Comparison of ENCODE assay signal across 12 mouse cellular contexts in the genomic region with DNA sequence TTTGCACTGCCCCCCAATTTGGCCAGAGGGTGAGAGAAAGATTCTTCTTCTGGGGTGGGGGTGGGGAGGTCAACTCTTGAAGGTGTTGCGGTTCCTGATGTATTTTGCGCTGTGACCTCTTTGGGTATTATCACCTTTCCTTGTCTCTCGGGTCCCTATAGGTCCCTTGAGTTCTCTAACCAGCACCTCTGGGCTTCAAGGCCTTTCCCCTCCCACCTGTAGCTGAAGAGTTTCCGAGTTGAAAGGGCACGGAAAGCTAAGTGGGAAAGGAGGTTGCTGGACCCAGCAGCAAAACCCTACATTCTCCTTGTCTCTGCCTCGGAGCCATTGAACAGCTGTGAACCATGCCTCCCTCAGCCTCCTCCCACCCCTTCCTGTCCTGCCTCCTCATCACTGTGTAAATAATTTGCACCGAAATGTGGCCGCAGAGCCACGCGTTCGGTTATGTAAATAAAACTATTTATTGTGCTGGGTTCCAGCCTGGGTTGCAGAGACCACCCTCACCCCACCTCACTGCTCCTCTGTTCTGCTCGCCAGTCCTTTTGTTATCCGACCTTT. TPM values are rescaled to one million over a fixed set of nuclear protein-coding genes. Genes with fewer than 3 reads are reported as not detected.
DNase-seq lines count a peak whose midpoint lies in the region; ATAC-seq and TF ChIP-seq lines count a peak whose summit lies in the region.
"Had no signal": no experiment of that assay in that cellular context is flagged by ENCODE, and none has a peak within 500 bp of the region (broad histone marks: within the 10 kb centered on the region; RNA-seq: fewer than 3 reads in every experiment).

No protein-coding gene starts in this region.

- intact Hi-C loops in heart, postnatal 14 days (cut with DNase I): loop anchor here (5.0 kb wide), 1 partner anchor 66 kb away; the partner anchor contains the start of gene Fkbp11
- intact Hi-C loops in left cerebral cortex, postnatal 14 days (cut with DNase I): loop anchor here (5.0 kb wide), 1 partner anchor 211 kb away; no protein-coding TSS in a partner anchor

- H3K4me1 ChIP-seq in heart, embryonic 13.5 days: peaks cover 56% of the 10 kb centered on the region
- peaks cover 58% of the 10 kb centered on the region for H3K4me1 ChIP-seq in E14TG2a.4 (replicated peaks; ENCODE audit: low read depth, low read length)
- peaks cover 8% of the 10 kb centered on the region for H3K4me1 ChIP-seq in hindbrain, embryonic 14.5 days (replicated peaks; ENCODE audit: control insufficient read depth, insufficient read depth, low read length)
- H3K4me1 ChIP-seq in midbrain, embryonic 15.5 days: peaks cover 53% of the 10 kb centered on the region

- no peak overlapping the region for H3K9ac ChIP-seq in heart, embryonic 13.5 days
- 0 out of 2 replicates have a peak overlapping the region, but pooled peaks have one; percentile 49 for H3K9ac ChIP-seq in hindbrain, embryonic 14.5 days
- no peak overlapping the region for H3K9ac ChIP-seq in midbrain, embryonic 15.5 days

- ATAC-seq in heart, embryonic 13.5 days (ENCODE audit: extremely low read depth, insufficient number of reproducible peaks, low FRiP score, low TSS enrichment): no peak
- no peak for ATAC-seq in hindbrain, embryonic 14.5 days (ENCODE audit: low FRiP score)
- no peak for ATAC-seq in midbrain, embryonic 15.5 days (replicated peaks)
- ATAC-seq in megakaryocyte progenitor cell, adult 5-6 weeks (replicated peaks; ENCODE audit: poor library complexity): no peak

- H3K27ac ChIP-seq in heart, embryonic 13.5 days (replicated peaks): no peak overlapping the region
- no peak overlapping the region for H3K27ac ChIP-seq in hindbrain, embryonic 14.5 days
- H3K27ac ChIP-seq in midbrain, embryonic 15.5 days: no peak overlapping the region

- H3K4me3 ChIP-seq in heart, embryonic 13.5 days: peak overlapping the region; percentile 34; the same call in 1 of the 2 replicates
- H3K4me3 ChIP-seq in E14TG2a.4 (replicated peaks; ENCODE audit: low read length): peak overlapping the region; percentile 62
- H3K4me3 ChIP-seq in hindbrain, embryonic 14.5 days (replicated peaks; ENCODE audit: low read length): peak overlapping the region; percentile 34
- H3K4me3 ChIP-seq in midbrain, embryonic 15.5 days: peak overlapping the region; percentile 31
- H3K4me3 ChIP-seq: erythroblast, embryonic 14.5 days had no signal

- H3K9me3 ChIP-seq in heart, embryonic 13.5 days: no peaks in the 10 kb centered on the region
- no peaks in the 10 kb centered on the region for H3K9me3 ChIP-seq in E14TG2a.4 (ENCODE audit: low read length)
- no peaks in the 10 kb centered on the region for H3K9me3 ChIP-seq in hindbrain, embryonic 14.5 days (ENCODE audit: control insufficient read depth, low read length)
- no peaks in the 10 kb centered on the region for H3K9me3 ChIP-seq in midbrain, embryonic 15.5 days

- H3K27me3 ChIP-seq in heart, embryonic 13.5 days (replicated peaks): peaks cover 100% of the 10 kb centered on the region
- H3K27me3 ChIP-seq in E14TG2a.4 (ENCODE audit: insufficient read depth, low read length): peaks cover 99% of the 10 kb centered on the region
- peaks cover 98% of the 10 kb centered on the region for H3K27me3 ChIP-seq in hindbrain, embryonic 14.5 days (ENCODE audit: control insufficient read depth, insufficient read depth, low read length)
- peaks cover 96% of the 10 kb centered on the region for H3K27me3 ChIP-seq in midbrain, embryonic 15.5 days (replicated peaks)

- no peaks in the 10 kb centered on the region for H3K36me3 ChIP-seq in heart, embryonic 13.5 days
- H3K36me3 ChIP-seq in E14TG2a.4 (ENCODE audit: insufficient read depth, low read length): no peaks in the 10 kb centered on the region
- H3K36me3 ChIP-seq in hindbrain, embryonic 14.5 days (replicated peaks; ENCODE audit: control insufficient read depth, insufficient read depth): no peaks in the 10 kb centered on the region
- no peaks in the 10 kb centered on the region for H3K36me3 ChIP-seq in midbrain, embryonic 15.5 days (replicated peaks)

- H3K4me2 ChIP-seq in heart, embryonic 13.5 days: peak overlapping the region; percentile 52; the same call in 1 of the 2 replicates
- peak overlapping the region; percentile 62 for H3K4me2 ChIP-seq in hindbrain, embryonic 14.5 days (replicated peaks)
- peak overlapping the region; percentile 50 for H3K4me2 ChIP-seq in midbrain, embryonic 15.5 days

- 4% methylated on average over 13 of the region's 13 CpGs for WGBS in heart, embryonic 13.5 days
- WGBS in hindbrain, embryonic 14.5 days: 4% methylated on average over 13 of the region's 13 CpGs
- 5% methylated on average over 13 of the region's 13 CpGs for WGBS in midbrain, embryonic 15.5 days

- no peak for DNase-seq in heart, postnatal 14 days
- no peak for DNase-seq in hindbrain, embryonic 14.5 days (ENCODE audit: low spot score)
- no peak for DNase-seq in layer of hippocampus, adult 11-12 months (ENCODE audit: low spot score)
- DNase-seq in left cerebral cortex, postnatal 14 days (ENCODE audit: low spot score in 2 of 2): no peak
- DNase-seq: heart, adult 11 months; liver had no signal

- no peak for TF ChIP-seq CTCF in E14TG2a.4 (conservative IDR thresholded peaks at IDR 0.05; ENCODE audit: low read length)

RNA-seq across cellular contexts. Expression of gene Wnt1, which starts 3.6 kb away (rescaled TPM):
- polyA plus RNA-seq in heart, embryonic 13.5 days (2015; fragmentation: Nextera tagmentation; extraction: Ambion mirVana): not detected in 2 replicates
- total RNA-seq in heart, postnatal 14 days (2021): not detected
- polyA plus RNA-seq in hindbrain, embryonic 14.5 days (2014; fragmentation: Nextera tagmentation; extraction: Ambion mirVana): 1.9 and 2.1 TPM in 2 replicates
- polyA plus RNA-seq in midbrain, embryonic 15.5 days (2015; fragmentation: Nextera tagmentation; extraction: Ambion mirVana): 2.0 and 2.9 TPM in 2 replicates
- total RNA-seq in megakaryocyte progenitor cell, adult 5-6 weeks (2015): not detected in 2 replicates
- not detected in 2 replicates for total RNA-seq in megakaryocyte progenitor cell, adult 5-6 weeks (2017)
- total RNA-seq in left cerebral cortex, postnatal 14 days (2021): not detected
- polyA plus RNA-seq: erythroblast, embryonic 14.5 days; large intestine, adult 2 months had no signal

RNA-seq across cellular contexts. Expression of gene Wnt10b, which starts 15.3 kb away (rescaled TPM):
- polyA plus RNA-seq in heart, embryonic 13.5 days (2015; fragmentation: Nextera tagmentation; extraction: Ambion mirVana): 0.07 TPM in 1 of 2 replicates, not detected in the other
- under 1 TPM; 0.45 to 0.61 TPM for total RNA-seq in heart, postnatal 14 days (2021)
- polyA plus RNA-seq in hindbrain, embryonic 14.5 days (2014; fragmentation: Nextera tagmentation; extraction: Ambion mirVana): not detected in 2 replicates
- polyA plus RNA-seq in midbrain, embryonic 15.5 days (2015; fragmentation: Nextera tagmentation; extraction: Ambion mirVana): 0.17 TPM in 1 of 2 replicates, not detected in the other
- total RNA-seq in megakaryocyte progenitor cell, adult 5-6 weeks (2015): 0.22 TPM in 1 of 2 replicates, not detected in the other
- total RNA-seq in megakaryocyte progenitor cell, adult 5-6 weeks (2017): 0.54 TPM in 1 of 2 replicates, not detected in the other
- under 1 TPM; 0.55 to 0.75 TPM for total RNA-seq in left cerebral cortex, postnatal 14 days (2021)
- polyA plus RNA-seq: erythroblast, embryonic 14.5 days had no signal

RNA-seq across cellular contexts. Expression of gene Ddn, which starts 16.1 kb away (rescaled TPM):
- polyA plus RNA-seq in heart, embryonic 13.5 days (2015; fragmentation: Nextera tagmentation; extraction: Ambion mirVana): 0.09 and 0.16 TPM in 2 replicates
- under 1 TPM; 0.20 to 0.31 TPM for total RNA-seq in heart, postnatal 14 days (2021)
- 0.59 and 0.64 TPM in 2 replicates for polyA plus RNA-seq in hindbrain, embryonic 14.5 days (2014; fragmentation: Nextera tagmentation; extraction: Ambion mirVana)
- 0.52 and 0.81 TPM in 2 replicates for polyA plus RNA-seq in midbrain, embryonic 15.5 days (2015; fragmentation: Nextera tagmentation; extraction: Ambion mirVana)
- total RNA-seq in megakaryocyte progenitor cell, adult 5-6 weeks (2015): not detected in 2 replicates
- under 0.01 and 0.10 TPM in 2 replicates for total RNA-seq in megakaryocyte progenitor cell, adult 5-6 weeks (2017)
- total RNA-seq in left cerebral cortex, postnatal 14 days (2021): 100 to 1,000 TPM; 421 to 445 TPM

RNA-seq across cellular contexts. Expression of gene Arf3, which starts 30.2 kb away (rescaled TPM):
- polyA plus RNA-seq in heart, embryonic 13.5 days (2015; fragmentation: Nextera tagmentation; extraction: Ambion mirVana): 31.2 and 32.5 TPM in 2 replicates
- 10 to 100 TPM; 26.4 to 26.6 TPM for total RNA-seq in heart, postnatal 14 days (2021)
- polyA plus RNA-seq in hindbrain, embryonic 14.5 days (2014; fragmentation: Nextera tagmentation; extraction: Ambion mirVana): 77.2 and 84.7 TPM in 2 replicates
- 103 and 106 TPM in 2 replicates for polyA plus RNA-seq in midbrain, embryonic 15.5 days (2015; fragmentation: Nextera tagmentation; extraction: Ambion mirVana)
- total RNA-seq in megakaryocyte progenitor cell, adult 5-6 weeks (2015): 32.3 and 35.2 TPM in 2 replicates
- 32.2 and 36.9 TPM in 2 replicates for total RNA-seq in megakaryocyte progenitor cell, adult 5-6 weeks (2017)
- 100 to 1,000 TPM; 729 to 796 TPM for total RNA-seq in left cerebral cortex, postnatal 14 days (2021)

RNA-seq across cellular contexts. Expression of gene Prkag1, which starts 38.1 kb away (rescaled TPM):
- polyA plus RNA-seq in heart, embryonic 13.5 days (2015; fragmentation: Nextera tagmentation; extraction: Ambion mirVana): 88.3 and 95.1 TPM in 2 replicates
- 10 to 100 TPM; 91.8 to 93.6 TPM for total RNA-seq in heart, postnatal 14 days (2021)
- polyA plus RNA-seq in hindbrain, embryonic 14.5 days (2014; fragmentation: Nextera tagmentation; extraction: Ambion mirVana): 59.0 and 65.3 TPM in 2 replicates
- polyA plus RNA-seq in midbrain, embryonic 15.5 days (2015; fragmentation: Nextera tagmentation; extraction: Ambion mirVana): 72.7 and 84.7 TPM in 2 replicates
- 38.4 and 50.6 TPM in 2 replicates for total RNA-seq in megakaryocyte progenitor cell, adult 5-6 weeks (2015)
- 97.3 and 105 TPM in 2 replicates for total RNA-seq in megakaryocyte progenitor cell, adult 5-6 weeks (2017)
- total RNA-seq in left cerebral cortex, postnatal 14 days (2021): 10 to 100 TPM; 41.5 to 45.4 TPM

Comparison
In these comparisons a context has a peak if more than half of its experiments do, and no peak if none do; other contexts are left out.
1. RNA of gene Ddn, which starts 16.1 kb away (total RNA-seq): 421 to 445 TPM in left cerebral cortex, postnatal 14 days; 0.20 to 0.31 TPM in heart, postnatal 14 days and under 0.01 to 0.10 TPM in megakaryocyte progenitor cell, adult 5-6 weeks; every median in the first group is over 100 times any median in the second.
2. Peak in every context shown above with its lines, with median percentiles within 50 percentile points of each other: H3K4me2 ChIP-seq and H3K4me3 ChIP-seq.